Mouse (Mus musculus): ENCODE measurements around the gene Fcgr2b. TPM values are rescaled to one million over a fixed set of nuclear protein-coding genes. Genes with fewer than 3 reads are reported as not detected.

The Fcgr2b gene
- polyA plus RNA-seq, 2 experiments: 2.1 TPM

- no peak for TF ChIP-seq POLR2A (IDR thresholded peaks at IDR 0.05; ENCODE audit: borderline replicate concordance, extremely low read depth, insufficient read depth, insufficient read length)
- H3K27ac ChIP-seq (replicated peaks; ENCODE audit: low read depth, low read length): no peak overlapping the region
- H3K9ac ChIP-seq (ENCODE audit: low read depth, low read length, severe bottlenecking): no peak overlapping the region
- H3K36me3 ChIP-seq (ENCODE audit: control insufficient read depth, insufficient read depth, low read length): no peaks in the 10 kb centered on the region
- no peak for DNase-seq (ENCODE audit: low spot score)
- ATAC-seq (ENCODE audit: low FRiP score, low read depth): no peak
- no peaks in the 10 kb centered on the region for H3K27me3 ChIP-seq (ENCODE audit: control insufficient read depth, insufficient read depth, low read length)
- 76% methylated on average over 1 of the region's 1 CpGs for WGBS
- H3K4me3 ChIP-seq (replicated peaks; ENCODE audit: low read length): no peak overlapping the region
- H3K4me1 ChIP-seq (ENCODE audit: control insufficient read depth, insufficient read depth, low read length): no peaks in the 10 kb centered on the region
- H3K4me2 ChIP-seq (replicated peaks; ENCODE audit: low read depth, low read length, severe bottlenecking): no peak overlapping the region
- no peaks in the 10 kb centered on the region for H3K9me3 ChIP-seq (ENCODE audit: control insufficient read depth, low read length)
Measured at GRCm38 (mm10) chr1:170968576-170968975, 7.8 kb downstream of the Fcgr2b start.

DNA sequence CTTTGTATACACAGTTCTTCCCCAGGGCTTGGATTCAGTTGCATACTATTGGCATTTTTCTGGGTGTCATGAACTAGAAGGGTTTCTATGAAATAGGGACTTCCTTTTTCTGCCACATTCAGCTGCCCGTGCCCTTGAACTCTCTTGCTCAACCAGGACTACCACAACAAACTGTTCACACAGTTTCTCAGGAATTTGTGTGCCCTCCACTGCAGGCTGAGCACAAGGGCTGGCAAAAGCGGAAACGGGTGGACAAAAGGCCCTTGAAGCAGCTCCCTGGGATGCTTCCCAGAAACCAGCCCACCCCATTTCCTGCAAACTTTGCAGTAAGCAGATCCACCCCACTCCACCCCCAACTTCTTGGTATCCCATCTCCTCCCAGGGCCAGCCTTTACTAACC is 8.8 kb downstream of the Fcgr2b start:
- peaks cover 4% of the 10 kb centered on the region; the same call in 1 of the 2 replicates for H3K4me1 ChIP-seq (ENCODE audit: control insufficient read depth, insufficient read depth, low read length)
- DNase-seq (ENCODE audit: low spot score): no peak
- ATAC-seq (ENCODE audit: low FRiP score, low read depth): no peak
- no peaks in the 10 kb centered on the region for H3K9me3 ChIP-seq (ENCODE audit: control insufficient read depth, low read length)
- H3K4me2 ChIP-seq (replicated peaks; ENCODE audit: low read depth, low read length, severe bottlenecking): no peak overlapping the region
- 84% methylated on average over 3 of the region's 3 CpGs for WGBS
- H3K9ac ChIP-seq (ENCODE audit: low read depth, low read length, severe bottlenecking): no peak overlapping the region
- H3K36me3 ChIP-seq (ENCODE audit: control insufficient read depth, insufficient read depth, low read length): no peaks in the 10 kb centered on the region
- H3K27ac ChIP-seq (replicated peaks; ENCODE audit: low read depth, low read length): no peak overlapping the region
- no peak for TF ChIP-seq POLR2A (IDR thresholded peaks at IDR 0.05; ENCODE audit: borderline replicate concordance, extremely low read depth, insufficient read depth, insufficient read length)
- H3K4me3 ChIP-seq (replicated peaks; ENCODE audit: low read length): no peak overlapping the region
- H3K27me3 ChIP-seq (ENCODE audit: control insufficient read depth, insufficient read depth, low read length): no peaks in the 10 kb centered on the region

DNA sequence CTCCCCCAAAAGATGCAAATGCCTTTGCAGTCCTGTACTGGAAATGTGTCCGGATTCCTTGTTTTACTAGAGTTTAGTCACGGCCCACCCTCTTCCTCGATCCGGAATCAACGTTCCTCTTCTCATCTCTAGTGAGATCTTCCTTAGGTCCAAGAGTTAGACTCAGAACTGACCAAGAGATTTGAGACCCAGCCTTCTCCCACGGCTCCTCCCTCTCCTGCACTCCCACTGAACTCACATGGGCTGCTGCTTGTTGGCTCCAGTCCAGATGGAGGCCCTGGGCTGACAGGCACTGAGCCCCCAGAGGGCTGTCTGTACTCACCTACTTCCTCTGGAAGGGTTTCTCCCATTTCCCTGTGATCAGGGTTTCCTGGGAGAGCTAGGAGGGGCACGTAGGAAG is 13.3 kb downstream of the Fcgr2b start:
- no peaks in the 10 kb centered on the region for H3K27me3 ChIP-seq (ENCODE audit: control insufficient read depth, insufficient read depth, low read length)
- H3K9me3 ChIP-seq (ENCODE audit: control insufficient read depth, low read length): no peaks in the 10 kb centered on the region
- H3K36me3 ChIP-seq (ENCODE audit: control insufficient read depth, insufficient read depth, low read length): no peaks in the 10 kb centered on the region
- WGBS: 72% methylated on average over 7 of the region's 7 CpGs
- no peak for TF ChIP-seq POLR2A (IDR thresholded peaks at IDR 0.05; ENCODE audit: borderline replicate concordance, extremely low read depth, insufficient read depth, insufficient read length)
- ATAC-seq (ENCODE audit: low FRiP score, low read depth) (no peak), DNase-seq (ENCODE audit: low spot score) (no peak)
- H3K9ac ChIP-seq (ENCODE audit: low read depth, low read length, severe bottlenecking): no peak overlapping the region
- H3K4me1 ChIP-seq (ENCODE audit: control insufficient read depth, insufficient read depth, low read length): peaks cover 4% of the 10 kb centered on the region; the same call in 1 of the 2 replicates
- no peak overlapping the region for H3K4me2 ChIP-seq (replicated peaks; ENCODE audit: low read depth, low read length, severe bottlenecking)
- H3K27ac ChIP-seq (replicated peaks; ENCODE audit: low read depth, low read length): no peak overlapping the region
- H3K4me3 ChIP-seq (replicated peaks; ENCODE audit: low read length): no peak overlapping the region

GRCm38 (mm10) chr1:170962301-170962700 is 14.0 kb downstream of the Fcgr2b start:
- Histone ChIP-seq H3K27ac (replicated peaks; ENCODE audit: low read depth, low read length) (no peak overlapping the region), H3K27me3 (ENCODE audit: control insufficient read depth, insufficient read depth, low read length) (no peaks in the 10 kb centered on the region), H3K9ac (ENCODE audit: low read depth, low read length, severe bottlenecking) (no peak overlapping the region), H3K9me3 (ENCODE audit: control insufficient read depth, low read length) (no peaks in the 10 kb centered on the region), H3K4me3 (replicated peaks; ENCODE audit: low read length) (no peak overlapping the region), H3K4me2 (replicated peaks; ENCODE audit: low read depth, low read length, severe bottlenecking) (no peak overlapping the region), H3K36me3 (ENCODE audit: control insufficient read depth, insufficient read depth, low read length) (no peaks in the 10 kb centered on the region), H3K4me1 (ENCODE audit: control insufficient read depth, insufficient read depth, low read length) (peaks cover 4% of the 10 kb centered on the region; the same call in 1 of the 2 replicates)
- 76% methylated on average over 2 of the region's 2 CpGs for WGBS
- ATAC-seq (ENCODE audit: low FRiP score, low read depth) (no peak), DNase-seq (ENCODE audit: low spot score) (no peak)
- TF ChIP-seq POLR2A (IDR thresholded peaks at IDR 0.05; ENCODE audit: borderline replicate concordance, extremely low read depth, insufficient read depth, insufficient read length): no peak

DNA sequence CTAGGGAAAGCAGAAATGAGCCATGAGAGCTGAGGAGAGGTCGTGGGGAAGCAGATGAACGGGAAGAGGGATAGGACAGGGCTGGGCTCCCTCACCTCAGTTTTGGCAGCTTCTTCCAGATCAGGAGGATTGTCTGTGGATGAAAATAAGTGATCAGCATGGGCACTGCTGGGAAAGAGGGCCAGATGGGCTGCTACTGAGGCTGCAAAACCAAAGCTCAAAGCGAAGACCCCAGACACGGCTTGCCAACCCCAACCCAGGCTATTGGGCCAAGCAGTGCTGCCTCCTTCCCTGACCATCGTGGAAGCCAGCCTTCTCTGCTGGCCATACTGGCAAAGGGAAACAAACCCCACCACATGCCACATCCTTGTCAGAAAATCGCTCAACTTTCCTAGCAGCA is 15.2 kb downstream of the Fcgr2b start:
- Histone ChIP-seq H3K36me3 (ENCODE audit: control insufficient read depth, insufficient read depth, low read length) (no peaks in the 10 kb centered on the region), H3K4me3 (replicated peaks; ENCODE audit: low read length) (no peak overlapping the region), H3K4me2 (replicated peaks; ENCODE audit: low read depth, low read length, severe bottlenecking) (no peak overlapping the region), H3K27me3 (ENCODE audit: control insufficient read depth, insufficient read depth, low read length) (no peaks in the 10 kb centered on the region), H3K9me3 (ENCODE audit: control insufficient read depth, low read length) (no peaks in the 10 kb centered on the region), H3K9ac (ENCODE audit: low read depth, low read length, severe bottlenecking) (no peak overlapping the region), H3K27ac (replicated peaks; ENCODE audit: low read depth, low read length) (no peak overlapping the region), H3K4me1 (ENCODE audit: control insufficient read depth, insufficient read depth, low read length) (peaks cover 4% of the 10 kb centered on the region; the same call in 1 of the 2 replicates)
- 76% methylated on average over 6 of the region's 6 CpGs for WGBS
- DNase-seq (ENCODE audit: low spot score) (no peak), ATAC-seq (ENCODE audit: low FRiP score, low read depth) (no peak)
- no peak for TF ChIP-seq POLR2A (IDR thresholded peaks at IDR 0.05; ENCODE audit: borderline replicate concordance, extremely low read depth, insufficient read depth, insufficient read length)

DNA sequence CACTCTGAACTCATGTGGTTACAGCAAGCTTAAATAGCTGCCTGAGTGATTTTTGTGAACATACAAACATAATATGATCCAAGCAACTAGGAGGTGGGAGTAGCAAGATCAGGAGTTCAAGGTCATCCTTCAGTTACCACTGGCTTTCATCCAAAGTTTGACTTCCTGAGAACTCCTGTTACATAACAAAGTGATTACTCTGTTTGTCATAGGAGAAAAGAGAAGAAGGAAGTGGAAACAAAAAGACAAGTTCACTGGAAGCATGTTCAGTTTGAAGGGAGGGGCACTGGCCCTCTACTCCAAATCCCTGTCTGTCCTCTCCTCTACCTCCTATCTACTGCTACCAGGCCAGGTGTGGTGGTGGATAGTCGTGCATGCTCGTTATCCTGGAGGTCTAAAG is 16.6 kb downstream of the Fcgr2b start:
- H3K9me3 ChIP-seq (ENCODE audit: control insufficient read depth, low read length): no peaks in the 10 kb centered on the region
- no peak overlapping the region for H3K4me3 ChIP-seq (replicated peaks; ENCODE audit: low read length)
- peaks cover 4% of the 10 kb centered on the region; the same call in 1 of the 2 replicates for H3K4me1 ChIP-seq (ENCODE audit: control insufficient read depth, insufficient read depth, low read length)
- ATAC-seq (ENCODE audit: low FRiP score, low read depth) (no peak), DNase-seq (ENCODE audit: low spot score) (no peak)
- no peak overlapping the region for H3K4me2 ChIP-seq (replicated peaks; ENCODE audit: low read depth, low read length, severe bottlenecking)
- no peak for TF ChIP-seq POLR2A (IDR thresholded peaks at IDR 0.05; ENCODE audit: borderline replicate concordance, extremely low read depth, insufficient read depth, insufficient read length)
- H3K36me3 ChIP-seq (ENCODE audit: control insufficient read depth, insufficient read depth, low read length): no peaks in the 10 kb centered on the region
- WGBS: 64% methylated on average over 2 of the region's 2 CpGs
- H3K9ac ChIP-seq (ENCODE audit: low read depth, low read length, severe bottlenecking): no peak overlapping the region
- no peak overlapping the region for H3K27ac ChIP-seq (replicated peaks; ENCODE audit: low read depth, low read length)
- no peaks in the 10 kb centered on the region for H3K27me3 ChIP-seq (ENCODE audit: control insufficient read depth, insufficient read depth, low read length)

Measured in limb, embryonic 14.5 days (tissue).